Mouse (Mus musculus): ENCODE results near the gene Gm40193.

DNA sequence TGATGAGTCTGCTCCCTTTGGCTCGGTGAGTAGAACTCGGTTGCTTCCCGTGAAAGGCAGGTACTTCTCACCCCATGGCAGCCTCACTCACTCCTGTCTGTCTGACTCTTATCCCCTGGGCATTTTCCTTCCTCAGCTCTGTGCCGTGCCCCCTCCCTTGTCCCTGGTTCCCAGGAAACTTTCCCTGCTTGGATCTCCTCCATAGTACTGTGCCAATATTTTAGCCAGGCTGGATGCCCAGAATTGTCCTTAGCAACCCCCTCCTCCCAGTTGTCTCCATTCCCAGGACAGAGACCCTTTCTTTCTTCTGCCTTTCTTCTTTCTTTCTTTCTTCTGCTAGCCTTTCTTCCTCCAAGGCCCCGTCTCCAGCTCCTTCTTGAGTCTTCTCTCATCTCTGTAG, 8.7 kb upstream of the Gm40193 start:
- TF ChIP-seq CTCF (IDR thresholded peaks at IDR 0.05; ENCODE audit: control insufficient read depth, insufficient read depth, low read length): no peak
- no peak for TF ChIP-seq POLR2A (IDR thresholded peaks at IDR 0.05; ENCODE audit: borderline replicate concordance, control insufficient read depth, low read depth, low read length)
